Mouse (Mus musculus) gonadal fat pad, adult 2 months (tissue): ENCODE data around the gene Ranbp9. TPM values are rescaled to one million over a fixed set of nuclear protein-coding genes. Genes with fewer than 3 reads are reported as not detected.

Source experiments
- DNase-seq: peaks from one replicate; pipeline ENCODE4 v3.0.0-alpha.2; 2012; ENCODE audit warnings: low read depth
- polyA plus RNA-seq: library from polyadenylated mRNA; depleted of rRNA; stranded (reverse); fragments of >200 nt; gene quantifications from 2 replicates; pipeline ENCODE4 v1.2.3, GENCODE M21; 2012; rRNA removed

Gene Ranbp9
- polyA plus RNA-seq, result 19.2 and 20.0 TPM in 2 replicates

DNA sequence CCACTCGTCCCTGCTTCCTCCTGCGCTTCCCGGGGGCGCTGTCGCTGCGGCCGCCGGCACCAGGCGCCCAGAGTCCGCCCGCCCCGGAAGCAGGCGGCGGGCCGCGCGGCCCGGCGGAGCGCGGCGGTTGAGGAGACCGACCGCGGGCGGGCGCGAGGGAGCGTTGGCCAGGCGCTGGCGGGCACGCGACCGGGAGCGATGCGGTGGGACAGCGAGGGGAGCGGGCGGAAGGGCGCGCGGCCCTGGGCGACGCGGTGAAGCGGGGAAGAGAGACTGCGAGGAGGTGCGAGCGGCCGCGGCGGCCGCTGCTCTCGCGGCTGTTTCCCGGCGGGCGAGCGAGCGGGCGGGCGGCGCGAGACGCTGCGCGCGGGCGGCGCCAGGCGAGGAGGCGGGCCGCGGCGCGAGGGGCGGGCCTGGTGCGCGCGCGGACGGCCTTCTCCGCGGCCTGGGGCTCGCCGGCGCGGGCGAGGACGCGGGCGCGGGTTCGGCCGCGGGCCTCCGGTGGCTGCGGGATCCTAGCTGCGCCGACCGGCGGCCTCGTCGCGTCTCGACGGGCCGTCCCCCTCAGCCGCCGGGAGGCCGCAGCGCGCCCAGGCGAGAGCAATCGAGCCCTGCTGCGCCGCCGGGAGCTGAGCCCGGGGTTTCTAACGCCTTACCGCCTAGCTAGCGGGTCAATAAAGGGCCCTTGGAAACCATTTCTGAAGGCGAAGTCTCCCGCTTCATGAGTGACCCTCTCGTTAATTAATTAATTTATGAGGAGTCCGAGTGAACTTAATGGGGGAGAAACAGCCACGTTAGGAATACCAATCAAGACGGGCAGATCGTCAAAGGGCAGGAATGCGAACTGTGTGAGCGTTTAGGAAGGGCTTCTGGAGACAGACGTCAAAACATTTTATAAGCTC lies at the start of gene Ranbp9:
Gene Ranbp9 (minus strand): TSS at position 326 of the 902 bp plus-strand sequence.
- DNase-seq, result no peak

DNA sequence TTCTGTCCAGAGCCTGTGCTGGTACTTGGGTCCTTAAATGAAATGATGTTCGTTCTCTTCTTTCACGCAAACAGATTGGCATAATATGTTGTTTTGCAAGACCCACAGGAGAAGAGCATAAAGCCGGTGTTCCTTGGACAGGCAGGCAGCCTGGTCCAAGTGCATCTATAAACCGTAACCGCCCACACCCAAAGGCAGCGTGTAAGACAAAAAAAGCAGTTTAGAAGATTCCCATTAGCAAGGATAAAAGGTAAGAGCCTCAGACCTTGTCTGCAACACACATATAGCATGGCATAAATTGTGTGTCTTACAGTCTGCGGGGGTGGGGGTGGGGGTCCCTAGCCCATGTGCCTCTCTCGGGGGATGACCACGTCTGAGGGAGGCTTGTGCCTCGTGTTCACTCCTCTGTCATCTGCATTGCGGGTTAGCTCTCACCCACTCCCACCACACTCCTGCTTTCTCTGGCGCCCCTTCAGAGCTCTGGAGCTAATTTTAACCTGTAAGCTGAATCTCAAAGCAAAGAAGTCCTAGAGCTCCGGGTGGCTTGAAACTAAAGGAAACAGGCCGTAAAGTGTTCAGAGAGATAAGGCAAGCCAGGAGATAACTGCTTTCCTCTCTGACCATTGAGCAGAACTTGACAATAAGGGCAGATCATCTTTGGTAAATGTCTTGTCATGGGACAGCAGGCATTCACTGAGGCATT lies 49.2 kb upstream of the Ranbp9 start:
- no peak for DNase-seq

DNA sequence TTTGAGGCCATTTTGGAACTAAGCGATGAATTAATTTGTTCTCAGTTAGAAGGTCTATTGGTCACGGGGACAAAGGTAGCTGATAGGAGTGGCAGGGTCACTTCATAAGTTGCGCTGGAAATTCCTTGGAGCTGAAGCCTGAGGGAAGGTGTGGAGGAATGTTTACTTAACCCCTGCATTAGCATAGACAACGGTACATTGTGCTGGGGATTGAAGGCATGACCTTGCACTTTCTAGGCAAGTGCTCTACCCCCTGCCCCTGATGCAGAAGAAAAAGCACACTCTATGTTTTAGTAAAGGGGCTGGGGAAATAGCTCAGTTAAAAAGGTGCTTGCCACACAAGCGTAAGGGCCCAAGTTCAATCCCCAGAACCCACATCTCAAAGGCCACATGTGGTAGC lies 45.2 kb upstream of the Ranbp9 start:
- no peak for DNase-seq

DNA sequence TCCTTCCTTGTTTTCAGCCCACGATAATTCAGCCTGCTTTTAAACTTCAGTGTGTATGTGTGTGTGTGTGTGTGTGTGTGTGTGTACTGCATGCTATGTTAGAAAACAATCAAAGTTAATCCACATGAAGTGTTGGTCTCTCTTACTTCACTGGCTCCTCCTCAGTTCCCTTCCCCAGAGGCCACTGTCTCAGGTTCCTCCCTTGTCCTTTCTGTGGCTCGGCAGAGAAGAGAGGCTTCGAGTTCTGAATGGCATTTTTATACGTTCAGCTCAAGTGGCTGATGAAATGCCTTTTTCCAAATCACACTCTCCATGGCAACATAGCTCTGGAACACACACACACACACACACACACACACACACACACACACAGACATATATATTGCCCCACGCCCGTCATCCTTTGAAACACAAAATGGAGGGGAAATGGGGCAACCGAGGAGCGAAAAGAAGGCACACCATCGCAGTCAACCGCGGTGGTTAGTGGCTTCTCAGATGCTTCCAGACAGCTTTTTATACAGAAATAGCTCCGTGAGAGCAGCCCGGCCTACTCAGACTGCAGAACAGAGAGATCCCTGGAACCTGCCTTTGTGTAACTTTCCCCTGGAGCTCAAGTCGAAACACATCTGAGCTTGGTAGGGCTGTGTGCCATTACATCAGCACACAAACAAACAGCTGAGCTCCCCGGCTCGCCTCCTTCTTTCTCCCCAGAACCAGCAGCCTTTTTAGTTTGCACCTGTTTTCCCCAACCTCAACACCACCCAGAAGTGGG lies 44.5 kb upstream of the Ranbp9 start:
- DNase-seq, result no peak

DNA sequence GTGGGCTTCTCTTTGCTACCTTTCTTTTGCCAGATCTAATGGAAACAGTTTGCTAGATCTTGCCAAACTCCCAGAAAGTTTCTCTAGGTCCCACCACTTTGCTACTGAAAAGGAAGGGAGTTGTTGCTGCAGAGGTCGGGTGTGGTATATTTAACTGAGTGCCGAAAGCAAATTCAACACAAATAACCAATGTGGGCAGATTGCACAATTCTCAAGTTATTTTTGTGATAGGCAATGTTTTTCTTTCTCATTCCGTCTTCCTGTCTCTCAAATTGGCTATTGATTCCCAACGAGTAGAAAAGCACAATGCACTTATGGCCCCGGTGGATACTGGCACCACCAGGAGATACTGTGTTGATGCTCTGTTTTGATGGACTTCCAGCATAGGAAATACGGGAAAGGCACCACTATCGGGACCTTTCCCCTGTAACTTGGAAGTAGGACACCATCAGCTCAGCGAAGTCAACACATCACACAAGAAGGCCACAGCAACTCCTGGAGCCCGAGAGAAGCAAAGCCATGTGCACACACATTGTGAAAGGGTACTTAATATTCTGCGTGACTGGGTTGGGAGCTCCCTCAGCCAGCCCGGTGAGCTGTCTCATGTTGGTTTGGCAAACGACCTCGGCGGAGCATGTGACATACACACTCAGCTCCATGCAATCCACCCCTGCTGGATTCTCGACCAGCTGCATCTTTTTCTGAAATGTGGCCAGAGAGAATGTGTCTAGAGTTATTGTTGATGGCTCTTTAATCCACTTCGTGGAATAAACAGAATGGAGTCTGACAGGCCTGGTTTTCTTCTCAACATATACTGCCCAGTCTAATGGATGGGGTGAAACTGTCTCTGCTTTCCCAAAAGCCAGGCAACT lies 43.6 kb upstream of the Ranbp9 start:
- no peak for DNase-seq

DNA sequence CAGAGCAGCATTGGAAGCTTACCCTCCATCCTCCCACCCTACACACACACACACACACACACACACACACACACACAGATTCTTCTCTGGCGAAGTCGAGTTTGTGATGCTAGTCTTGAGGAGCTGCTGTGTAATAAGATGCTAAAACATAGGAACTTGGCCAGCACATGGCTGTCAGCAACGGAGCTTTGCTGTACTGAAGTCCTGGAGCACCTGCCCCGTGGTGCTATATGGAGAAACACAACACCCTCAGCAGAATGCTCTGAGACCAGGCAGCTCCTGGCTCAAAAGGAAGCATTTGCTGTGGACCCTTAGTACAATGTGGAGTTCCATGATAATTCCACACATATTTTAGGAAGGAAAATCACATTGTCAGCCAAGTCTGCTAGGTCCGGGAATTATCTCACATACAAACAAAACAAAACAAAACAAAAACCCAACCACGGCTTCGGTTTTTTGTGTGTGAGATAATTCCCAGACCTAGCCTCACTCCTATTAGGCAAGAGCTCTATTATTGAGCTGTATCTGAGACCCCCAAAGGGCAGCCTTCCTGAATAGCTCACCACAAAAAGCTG lies 42.9 kb upstream of the Ranbp9 start:
- DNase-seq, result no peak

DNA sequence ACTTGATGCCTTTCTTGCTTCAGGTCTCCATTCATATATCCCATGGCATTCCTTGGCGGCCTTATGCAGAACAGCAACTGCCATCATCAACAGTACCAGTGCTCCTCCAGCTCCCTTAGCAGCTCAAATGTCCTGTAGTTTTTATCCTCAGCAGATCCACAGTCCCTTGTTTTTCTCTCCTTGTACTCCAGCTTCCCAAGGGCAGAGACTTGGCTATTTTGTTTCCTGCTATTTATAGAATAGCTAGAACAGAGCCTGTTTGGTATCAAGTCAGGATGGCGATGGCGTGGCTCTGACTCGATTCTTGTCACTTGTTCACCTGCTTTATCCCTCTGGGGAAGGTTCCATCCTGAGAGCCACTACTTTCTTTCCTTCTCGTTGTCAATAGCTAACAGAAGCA lies 40.9 kb upstream of the Ranbp9 start:
- no peak for DNase-seq

DNA sequence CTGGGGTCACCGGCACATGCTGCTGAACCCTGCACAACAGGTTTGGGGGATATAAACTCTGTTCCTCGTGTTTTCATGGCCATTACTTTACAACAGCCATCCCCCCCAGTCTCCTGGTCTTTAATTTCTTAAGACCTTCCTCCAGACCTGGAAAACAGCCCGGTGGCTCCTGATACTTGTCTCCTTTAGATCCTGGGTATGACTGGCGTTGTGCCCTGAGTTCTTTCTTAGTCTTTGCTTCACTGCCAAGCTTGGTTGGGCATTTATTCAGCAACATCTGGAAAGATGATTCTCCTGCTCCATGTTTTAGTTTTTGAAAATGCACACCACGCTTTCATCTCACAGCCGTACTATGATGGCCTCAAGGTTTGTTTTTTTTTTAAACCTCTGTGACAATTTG lies 38.2 kb upstream of the Ranbp9 start:
- no peak for DNase-seq

DNA sequence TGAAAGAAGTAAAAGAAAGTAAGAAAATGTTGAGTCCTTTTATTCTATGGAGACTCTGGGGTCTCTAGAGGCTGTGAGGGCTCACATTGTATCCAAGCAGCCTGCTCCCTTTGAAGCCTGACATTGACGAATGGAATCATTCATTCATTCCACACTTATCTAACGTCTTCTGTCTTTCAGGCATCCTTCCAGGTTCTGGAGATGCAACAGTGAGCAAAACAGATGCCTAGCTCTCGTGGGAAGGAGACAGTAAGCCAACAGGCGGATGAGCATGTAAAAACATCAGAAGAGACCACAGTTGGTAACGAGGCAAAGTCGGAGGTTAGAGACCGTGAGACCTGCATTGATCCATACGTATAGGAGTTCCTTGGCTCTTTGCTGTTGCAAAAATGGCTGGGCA lies 36.3 kb upstream of the Ranbp9 start:
- DNase-seq, result no peak

DNA sequence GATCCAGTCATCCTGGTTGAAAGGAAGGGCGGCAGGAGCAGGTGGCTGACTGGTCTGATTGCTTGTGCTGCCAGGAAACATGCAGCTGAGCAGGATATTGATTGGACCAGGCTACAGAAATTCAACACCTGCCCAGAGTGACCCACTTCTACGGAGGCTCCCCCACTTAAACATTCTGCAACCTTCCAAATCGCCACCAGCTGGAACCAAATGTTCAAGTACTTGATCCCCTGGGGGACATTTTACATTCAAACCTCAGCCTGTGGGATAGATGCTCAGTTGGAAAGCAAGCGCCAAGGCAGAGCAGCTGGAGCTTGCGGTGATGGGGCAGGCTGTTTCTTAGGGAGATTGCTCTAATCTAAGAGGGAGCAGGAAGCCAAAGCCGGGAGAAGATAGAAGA lies 35.8 kb upstream of the Ranbp9 start:
- DNase-seq, result no peak

DNA sequence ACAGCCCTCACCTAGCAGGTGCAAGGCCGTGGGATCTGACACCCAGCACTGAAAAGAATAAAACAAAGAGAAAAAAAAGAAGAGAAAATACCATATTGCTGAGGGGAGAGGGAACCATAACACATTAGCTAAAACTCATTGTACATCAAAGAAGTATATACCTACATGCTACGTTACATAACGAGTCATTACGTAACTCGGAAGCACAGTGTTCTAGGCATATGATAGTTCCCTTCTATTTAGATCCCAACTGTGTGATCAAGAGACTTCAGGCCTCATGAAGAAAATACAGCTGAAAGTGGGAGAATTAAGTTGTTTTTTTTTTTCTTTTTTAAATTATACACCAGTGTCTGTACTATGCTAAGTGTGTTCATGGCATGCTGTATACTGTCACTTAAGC lies 35.0 kb upstream of the Ranbp9 start:
- no peak for DNase-seq

DNA sequence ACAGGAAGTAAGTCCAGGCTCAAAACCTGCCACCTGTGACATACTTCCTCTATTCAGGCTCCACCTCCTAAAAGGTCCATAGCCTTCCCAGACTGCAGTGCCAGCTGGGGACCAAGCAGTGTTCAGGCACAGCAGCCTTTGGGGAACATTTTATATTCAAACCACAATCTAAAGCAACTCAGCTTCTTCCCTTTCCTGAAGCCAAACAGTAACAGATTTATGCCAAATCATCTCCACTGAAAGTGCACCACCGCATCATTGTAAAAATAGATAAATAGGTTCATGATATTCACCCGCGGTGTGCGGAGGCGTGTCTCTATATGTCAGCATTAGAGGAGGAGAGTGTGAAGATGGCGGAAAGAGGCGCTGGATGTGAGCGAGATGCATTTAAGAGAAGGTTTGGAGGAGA lies 33.9 kb upstream of the Ranbp9 start:
- no peak for DNase-seq

DNA sequence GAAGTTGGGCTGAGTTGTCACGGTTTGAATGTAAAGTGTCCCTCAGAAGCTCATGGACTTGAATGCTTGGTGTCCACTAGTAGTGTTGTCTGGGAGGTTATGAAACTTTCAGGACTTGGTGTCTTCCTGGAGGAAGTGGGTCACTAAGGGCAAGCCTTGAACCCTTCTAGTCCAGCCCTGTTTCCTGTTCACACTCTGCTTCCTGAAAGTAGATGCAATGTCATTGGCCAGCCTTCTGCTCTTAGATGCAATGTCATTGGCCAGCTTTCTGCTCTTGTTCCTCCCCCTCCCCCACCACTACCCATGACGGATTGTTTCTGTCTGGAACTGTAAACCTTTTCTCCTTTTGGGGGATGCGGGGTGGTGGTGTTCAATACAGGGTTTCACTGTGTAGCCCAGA lies 31.7 kb upstream of the Ranbp9 start:
- DNase-seq, result no peak

DNA sequence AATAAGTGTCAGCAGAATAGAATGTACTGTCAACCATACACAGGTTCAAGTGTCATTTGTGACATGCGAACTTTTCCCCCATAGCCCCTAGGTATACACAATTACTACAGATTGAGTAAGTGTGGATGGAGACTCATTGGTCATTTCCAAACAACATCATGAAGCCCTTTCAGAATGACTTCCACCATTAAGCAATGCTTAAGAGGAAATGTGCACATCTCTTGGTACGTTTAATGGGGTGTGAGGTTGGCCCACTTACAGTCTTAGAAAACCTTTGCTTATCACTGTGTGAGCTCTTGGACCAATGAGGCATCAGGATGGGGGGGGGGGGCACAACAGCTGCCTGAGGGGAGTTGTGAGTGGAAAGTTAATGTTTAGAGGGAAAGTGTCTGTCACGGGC lies 24.7 kb upstream of the Ranbp9 start:
- DNase-seq, result no peak

DNA sequence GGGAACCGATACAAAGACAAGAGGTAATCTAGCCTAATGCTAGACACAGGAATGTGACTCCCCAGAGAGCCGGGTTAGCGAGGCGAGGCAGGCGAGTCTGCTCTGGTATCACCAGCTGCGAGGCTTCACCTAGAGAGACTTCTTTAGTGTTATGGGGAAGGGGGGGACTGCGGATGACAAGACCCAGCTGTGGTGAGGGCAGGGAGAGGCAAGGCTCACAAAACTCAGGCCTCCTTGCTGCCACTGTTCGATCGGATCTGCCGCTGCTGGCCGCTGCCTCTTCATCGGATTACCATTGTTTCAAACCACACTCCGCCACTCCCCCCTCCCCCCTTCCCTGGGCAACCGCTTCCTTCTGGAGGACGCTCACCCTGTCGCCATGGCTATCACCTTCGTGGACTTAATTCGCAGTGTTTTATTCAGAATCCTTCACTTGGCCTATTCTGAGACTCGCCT lies 22.3 kb upstream of the Ranbp9 start:
- no peak for DNase-seq

DNA sequence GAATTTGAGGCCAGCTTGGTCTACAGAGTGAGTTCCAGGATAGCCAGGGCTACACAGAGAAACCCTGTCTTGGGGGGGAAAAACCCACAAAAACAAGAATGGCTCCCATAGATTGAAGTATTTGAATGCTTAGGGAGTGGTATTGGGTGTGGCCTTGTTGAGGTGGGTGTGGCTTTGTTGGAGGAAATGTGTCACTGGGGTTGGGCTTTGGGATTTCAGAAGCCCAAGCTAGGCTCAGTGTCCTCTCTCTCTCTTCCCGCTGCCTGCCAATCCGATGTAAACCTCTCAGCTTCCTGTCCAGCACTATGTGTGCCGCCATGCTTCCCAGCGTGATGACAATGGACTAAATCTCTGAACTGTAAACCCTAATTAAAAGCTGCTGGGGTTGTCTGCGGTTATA lies 20.5 kb upstream of the Ranbp9 start:
- DNase-seq, result no peak

DNA sequence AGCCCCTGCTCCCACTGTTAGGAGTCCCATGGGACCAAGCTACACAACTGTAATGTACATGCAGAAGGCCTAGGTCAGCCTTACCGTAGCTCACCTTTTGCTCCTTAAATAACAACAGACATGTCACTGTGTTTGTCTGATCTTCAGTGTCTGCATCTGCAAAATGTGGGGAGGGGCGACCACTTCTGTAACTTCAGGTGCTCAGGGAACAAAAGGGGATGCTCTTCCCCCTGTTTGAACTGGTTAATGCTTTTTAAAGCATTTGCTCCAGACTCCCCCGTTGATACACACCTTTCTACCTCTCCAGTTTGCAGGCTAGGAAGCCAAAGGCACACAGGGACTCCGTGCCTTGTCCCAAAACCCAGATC lies 19.4 kb upstream of the Ranbp9 start:
- DNase-seq, result no peak

DNA sequence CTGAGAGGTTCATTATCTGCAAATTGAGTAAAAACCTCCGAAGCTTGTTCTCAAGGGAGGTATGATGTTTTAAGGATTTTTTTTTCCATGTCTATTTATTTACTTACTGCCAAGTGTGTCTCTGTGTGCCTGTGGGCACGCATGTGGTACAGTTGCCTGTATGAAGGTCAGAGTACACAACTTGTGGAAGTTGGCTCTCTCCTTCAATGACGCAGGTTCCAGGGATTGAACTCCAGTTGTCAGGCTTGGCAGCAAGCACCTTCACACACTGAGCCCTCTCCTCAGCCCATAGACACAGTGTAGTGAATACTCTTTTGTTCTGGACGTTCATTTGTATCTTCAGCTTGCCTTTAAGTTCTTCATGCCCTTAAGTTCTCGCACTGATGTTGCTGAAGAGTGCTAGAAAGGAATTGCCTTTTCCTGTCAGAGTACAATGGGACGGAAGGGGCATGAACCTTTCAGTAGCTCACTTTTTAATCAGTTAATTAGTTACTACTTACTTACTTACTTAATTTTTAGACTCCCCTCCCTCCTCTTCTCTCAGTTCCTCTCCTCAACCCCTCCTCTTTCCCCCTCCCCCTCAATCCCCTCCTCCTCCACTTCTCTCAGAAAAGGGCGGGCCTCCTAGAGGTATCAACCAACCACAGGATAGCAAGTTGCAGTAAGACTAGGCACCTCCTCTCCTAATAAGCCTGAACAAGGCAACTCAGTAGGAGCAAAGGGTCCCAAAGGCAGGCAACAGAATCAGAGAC lies 18.8 kb upstream of the Ranbp9 start:
- no peak for DNase-seq

DNA sequence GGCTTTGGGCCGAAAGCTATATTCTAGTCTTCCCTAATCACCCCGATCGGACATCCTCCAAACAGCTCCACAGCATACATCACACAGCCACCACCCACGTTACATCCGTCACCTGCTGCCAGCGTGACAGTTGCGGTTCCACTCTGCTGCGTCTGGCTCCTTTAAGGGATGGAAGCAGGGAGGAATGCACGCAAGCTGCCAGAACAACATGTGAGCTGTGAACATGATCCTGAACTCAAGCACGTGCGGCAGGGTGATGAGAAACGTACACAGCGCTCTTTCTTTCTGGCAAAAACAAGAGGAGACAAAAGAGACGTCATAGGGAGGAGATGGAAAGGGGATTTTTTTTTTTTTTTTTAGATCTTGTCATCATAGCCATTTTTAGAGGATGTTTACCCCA lies 17.8 kb upstream of the Ranbp9 start:
- no peak for DNase-seq

DNA sequence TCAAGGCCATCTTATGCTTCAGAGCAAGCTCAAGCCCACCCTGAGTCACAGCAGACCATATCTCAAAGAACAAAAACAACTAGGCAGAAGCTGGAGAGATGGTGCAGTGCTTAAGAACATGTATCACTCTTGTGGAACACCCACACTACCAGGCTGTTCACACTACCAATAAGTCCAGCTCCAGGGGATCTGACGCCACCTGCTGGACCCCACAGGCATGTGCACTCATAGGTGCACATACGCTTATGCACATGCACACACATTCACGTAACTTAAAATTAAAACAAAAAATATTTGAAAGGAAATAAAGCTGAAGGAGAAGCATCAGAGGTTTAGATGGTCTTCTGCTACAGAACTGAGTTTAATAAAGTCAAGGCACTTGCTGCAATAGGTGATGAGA lies 16.7 kb upstream of the Ranbp9 start:
- DNase-seq, result no peak
